Mouse (Mus musculus): ENCODE data around the gene Ccnd3.

GRCm38 (mm10) chr17:47467659-47468058, 37.2 kb upstream of the Ccnd3 start:
- no peak for TF ChIP-seq POLR2A (IDR thresholded peaks at IDR 0.05; ENCODE audit: extremely low read depth, insufficient read depth, low read length)
- no peak for TF ChIP-seq CTCF (IDR thresholded peaks at IDR 0.05; ENCODE audit: low read depth, low read length)
